Mouse (Mus musculus) hindbrain, embryonic 12.5 days (tissue): ENCODE measurements around the gene AC109138.7. TPM values are rescaled to one million over a fixed set of nuclear protein-coding genes. Genes with fewer than 3 reads are reported as not detected.

ENCODE experiments used
- ATAC-seq: fragments of 200-750 bp; cut with Nextera tagmentation; 2 replicates; pipeline ENCODE4 v1.8.0; 2017; ENCODE audit warnings: moderate TSS enrichment; ENCODE audit not compliant: low FRiP score
- H3K27ac ChIP-seq: fragments of 300-500 bp; sonication (generic); 2 replicates; pipeline ENCODE4 v1.5.1; 2016; ENCODE audit warnings: mild to moderate bottlenecking
- H3K27me3 ChIP-seq: fragments of 300-500 bp; sonication (generic); 2 replicates; pipeline ENCODE4 v1.6.1; 2016; ENCODE audit warnings: mild to moderate bottlenecking
- H3K36me3 ChIP-seq: fragments of 300-500 bp; sonication (generic); 2 replicates; pipeline ENCODE4 v1.6.1; 2016; ENCODE audit warnings: mild to moderate bottlenecking
- H3K4me1 ChIP-seq: fragments of 300-500 bp; sonication (generic); 2 replicates; pipeline ENCODE4 v1.6.1; 2016
- H3K4me2 ChIP-seq: fragments of 300-500 bp; sonication (generic); replicated peaks from 2 replicates; pipeline ENCODE4 v1.6.1; 2016; ENCODE audit warnings: mild to moderate bottlenecking
- H3K4me3 ChIP-seq: fragments of 300-500 bp; sonication (generic); 2 replicates; pipeline ENCODE4 v1.5.1; 2016; ENCODE audit warnings: mild to moderate bottlenecking
- H3K9ac ChIP-seq: fragments of 300-500 bp; sonication (generic); 2 replicates; pipeline ENCODE4 v1.6.1; 2016; ENCODE audit warnings: mild to moderate bottlenecking, moderate library complexity
- H3K9me3 ChIP-seq: fragments of 300-500 bp; sonication (generic); replicated peaks from 2 replicates; pipeline ENCODE4 v1.6.1; 2016; ENCODE audit warnings: mild to moderate bottlenecking
- WGBS: fragments of 180-500 bp; shearing (Covaris S2); methylation state at CpG from one replicate; pipeline ENCODE4 v1.1.7; 2016; 5-methylcytosine and 5-hydroxymethylcytosine counted together
- polyA plus RNA-seq: library from polyadenylated mRNA; unstranded; fragments of >200 nt; fragmentation: Nextera tagmentation; extraction: Ambion mirVana; gene quantifications from 2 replicates; pipeline ENCODE4 v1.2.1, GENCODE M21; 2016

Gene AC109138.7
- polyA plus RNA-seq, 1 experiment from 2014 or later: not detected

DNA sequence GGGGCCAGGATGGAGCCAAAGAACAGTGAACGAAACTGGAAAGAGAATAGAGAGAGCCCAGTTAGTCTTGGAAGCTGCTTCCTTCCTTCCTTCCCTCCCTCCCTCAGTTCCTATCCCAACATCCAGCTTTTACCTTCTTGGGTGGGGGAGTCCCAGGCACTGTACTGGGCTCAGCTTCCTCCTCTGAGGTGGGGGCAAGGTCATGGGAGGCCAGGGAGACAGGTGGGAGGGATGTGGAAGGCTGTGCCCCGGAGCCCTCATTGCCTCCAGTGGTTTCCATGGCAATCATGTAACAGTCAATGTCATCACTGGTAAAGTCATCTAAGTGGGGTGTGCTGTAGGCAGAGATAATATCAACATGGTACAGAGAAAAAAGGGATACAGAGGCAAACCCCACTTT lies 18.1 kb upstream of the AC109138.7 start:
- ATAC-seq: no peak
- H3K4me1 ChIP-seq: peaks cover 40% of the 10 kb centered on the region
- 66% methylated on average over 2 of the region's 2 CpGs for WGBS
- H3K9ac ChIP-seq: no peak overlapping the region
- no peak overlapping the region for H3K27ac ChIP-seq
- no peaks in the 10 kb centered on the region for H3K9me3 ChIP-seq
- peaks cover 55% of the 10 kb centered on the region for H3K36me3 ChIP-seq
- no peak overlapping the region for H3K4me2 ChIP-seq
- H3K4me3 ChIP-seq: no peak overlapping the region
- H3K27me3 ChIP-seq: no peaks in the 10 kb centered on the region

DNA sequence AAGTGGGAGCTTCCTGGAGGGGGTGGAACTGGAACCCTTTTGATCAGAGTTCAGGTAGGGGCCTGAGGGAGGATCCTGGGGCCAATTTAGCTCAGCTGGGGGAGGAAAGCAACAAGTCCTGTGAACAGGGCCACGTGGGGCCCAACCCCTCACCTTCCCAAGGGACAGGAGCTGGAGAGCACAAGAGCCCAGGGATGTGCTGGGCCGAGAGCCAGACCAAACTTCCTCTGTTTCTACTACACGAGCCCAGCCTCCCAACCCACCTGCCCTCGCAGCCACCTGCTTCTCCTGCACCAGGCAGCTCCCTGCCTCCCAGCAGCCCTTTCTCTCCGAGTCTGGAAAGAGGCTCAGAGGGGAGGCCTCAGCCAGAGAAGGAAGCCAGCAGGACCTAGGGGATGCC lies 17.6 kb upstream of the AC109138.7 start:
- 0 out of 2 replicates have a peak overlapping the region, but pooled peaks have one; percentile 18 for H3K9ac ChIP-seq
- no peaks in the 10 kb centered on the region for H3K27me3 ChIP-seq
- no peak overlapping the region for H3K4me3 ChIP-seq
- H3K4me2 ChIP-seq: no peak overlapping the region
- no peak overlapping the region for H3K27ac ChIP-seq
- H3K36me3 ChIP-seq: peaks cover 55% of the 10 kb centered on the region
- ATAC-seq: no peak
- no peaks in the 10 kb centered on the region for H3K9me3 ChIP-seq
- H3K4me1 ChIP-seq: peaks cover 38% of the 10 kb centered on the region
- WGBS: 58% methylated on average over 5 of the region's 5 CpGs

DNA sequence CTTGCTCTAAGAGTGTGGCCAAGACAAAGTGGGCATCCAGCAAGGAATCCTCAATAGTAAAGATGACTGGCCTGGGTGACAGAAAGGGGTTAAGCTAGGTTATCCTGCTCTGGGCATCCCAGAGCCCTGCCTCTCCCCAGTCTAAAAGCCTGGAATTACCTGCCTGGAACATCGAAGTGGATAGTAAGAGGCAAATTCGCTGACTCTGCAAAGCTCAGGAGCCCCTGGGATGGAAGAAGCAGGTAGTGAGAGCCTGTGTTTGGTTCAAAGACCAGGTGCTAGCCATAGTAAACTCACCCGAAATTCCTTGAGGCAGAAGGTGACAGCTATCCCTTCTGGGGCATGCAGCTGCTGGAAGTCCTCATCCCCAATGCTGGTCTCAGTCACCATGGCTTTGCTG lies 17.0 kb upstream of the AC109138.7 start:
- H3K36me3 ChIP-seq: peaks cover 55% of the 10 kb centered on the region
- H3K9me3 ChIP-seq: no peaks in the 10 kb centered on the region
- H3K4me2 ChIP-seq: no peak overlapping the region
- H3K4me1 ChIP-seq: peaks cover 43% of the 10 kb centered on the region
- ATAC-seq: no peak
- H3K27me3 ChIP-seq: 0 out of 2 replicates have a peak, but pooled peaks cover 2% of the 10 kb centered on the region
- H3K9ac ChIP-seq: 0 out of 2 replicates have a peak overlapping the region, but pooled peaks have one; percentile 18
- no peak overlapping the region for H3K4me3 ChIP-seq
- H3K27ac ChIP-seq: no peak overlapping the region
- WGBS: 77% methylated on average over 3 of the region's 3 CpGs

DNA sequence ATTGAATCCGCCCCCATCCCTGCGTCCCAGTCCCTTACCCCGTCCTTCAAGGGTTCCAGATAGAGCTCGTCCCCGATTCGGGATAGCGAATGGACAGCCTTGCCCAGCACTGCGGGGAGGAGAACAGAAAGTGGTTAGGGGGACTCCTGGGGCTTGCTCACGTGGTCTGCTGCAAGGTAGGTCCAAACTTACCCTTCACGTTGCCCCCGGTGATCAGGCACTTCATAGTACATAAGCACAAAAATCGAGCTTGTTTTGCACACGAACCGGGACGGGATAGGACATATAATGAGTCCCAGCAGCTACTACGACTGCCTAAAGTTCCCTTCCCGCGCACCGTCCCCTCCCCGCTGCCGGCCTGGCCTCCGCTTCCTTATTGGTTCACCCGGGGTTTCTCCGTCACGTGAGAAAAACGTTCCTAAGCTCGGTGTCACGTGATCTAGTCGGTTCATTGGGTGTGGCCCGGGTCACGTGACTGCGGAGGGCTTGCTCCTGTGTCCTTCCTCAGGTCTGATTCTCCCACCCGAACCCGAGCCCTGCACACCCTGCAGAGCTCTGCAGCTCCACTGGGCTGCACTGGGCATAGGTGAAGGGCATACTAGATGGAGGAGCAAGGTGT lies 12.8 kb upstream of the AC109138.7 start, which contains the start of gene Rad9a:
Gene Rad9a, minus strand, starts transcription at position 372 of the 619 bp plus-strand sequence.
- Histone ChIP-seq H3K4me3 (peak within 1 kb of the TSS; percentile 53), H3K4me1 (peaks cover 31% of the 10 kb centered on the region), H3K4me2 (peak within 1 kb of the TSS; percentile 94), H3K27me3 (peaks cover 19% of the 10 kb centered on the region), H3K27ac (peak within 1 kb of the TSS; percentile 41; the same call in 1 of the 2 replicates), H3K9ac (peak within 1 kb of the TSS; percentile 80), H3K9me3 (no peaks in the 10 kb centered on the region), H3K36me3 (peaks cover 25% of the 10 kb centered on the region)
- ATAC-seq: peak; percentile 85
- under 1% methylated on average over 34 of the region's 34 CpGs for WGBS

DNA sequence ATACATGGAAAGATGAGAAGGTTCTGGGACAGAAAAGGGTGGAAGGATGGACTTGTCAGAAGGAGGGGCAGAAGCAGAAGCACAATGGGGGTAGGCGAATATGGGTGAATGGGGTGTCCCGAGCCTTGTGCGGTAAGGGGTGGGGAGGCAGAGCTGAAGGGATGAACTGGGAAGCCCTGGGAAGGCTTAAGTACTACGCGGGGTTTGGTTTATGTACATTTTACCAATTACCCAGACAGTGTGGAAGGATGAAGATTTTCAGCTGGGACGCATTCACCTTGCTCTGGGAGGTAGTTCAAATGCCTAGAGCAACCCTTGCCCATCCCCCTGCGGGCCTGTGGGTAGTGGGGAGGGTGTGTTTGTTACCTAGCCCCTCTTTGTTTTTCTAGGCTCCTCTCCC lies 12.0 kb upstream of the AC109138.7 start:
- ATAC-seq: peak; percentile 36; the same call in 1 of the 2 replicates
- H3K4me3 ChIP-seq: peak overlapping the region; percentile 53
- H3K9ac ChIP-seq: peak overlapping the region; percentile 80
- H3K27me3 ChIP-seq: peaks cover 20% of the 10 kb centered on the region
- H3K9me3 ChIP-seq: no peaks in the 10 kb centered on the region
- peak overlapping the region; percentile 94 for H3K4me2 ChIP-seq
- peaks cover 24% of the 10 kb centered on the region for H3K4me1 ChIP-seq
- H3K27ac ChIP-seq: no peak overlapping the region
- H3K36me3 ChIP-seq: peaks cover 17% of the 10 kb centered on the region
- WGBS: 31% methylated on average over 7 of the region's 7 CpGs

DNA sequence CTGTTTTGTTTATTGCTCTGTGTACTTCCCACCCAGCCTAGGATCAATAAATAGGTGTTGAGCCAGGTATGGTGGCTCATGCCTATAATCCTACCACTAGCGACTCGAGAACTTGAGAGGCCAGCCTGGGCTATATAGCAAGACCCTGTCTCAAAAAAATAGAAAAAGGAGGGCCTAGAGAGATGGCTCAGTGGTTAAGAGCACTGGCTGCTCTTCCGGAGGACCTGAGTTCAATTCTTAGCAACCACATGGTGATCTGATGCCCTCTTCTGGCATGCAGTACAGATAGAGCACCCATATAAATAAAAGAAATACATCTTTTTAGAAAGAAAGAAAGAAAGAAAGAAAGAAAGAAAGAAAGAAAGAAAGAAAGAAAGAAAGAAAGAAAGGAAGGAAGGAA lies 11.0 kb upstream of the AC109138.7 start:
- Histone ChIP-seq H3K9me3 (no peaks in the 10 kb centered on the region), H3K4me3 (no peak overlapping the region), H3K4me2 (no peak overlapping the region), H3K27me3 (peaks cover 20% of the 10 kb centered on the region), H3K9ac (no peak overlapping the region), H3K4me1 (peaks cover 24% of the 10 kb centered on the region), H3K27ac (no peak overlapping the region), H3K36me3 (peaks cover 7% of the 10 kb centered on the region)
- ATAC-seq: no peak
- 68% methylated on average over 3 of the region's 3 CpGs for WGBS

DNA sequence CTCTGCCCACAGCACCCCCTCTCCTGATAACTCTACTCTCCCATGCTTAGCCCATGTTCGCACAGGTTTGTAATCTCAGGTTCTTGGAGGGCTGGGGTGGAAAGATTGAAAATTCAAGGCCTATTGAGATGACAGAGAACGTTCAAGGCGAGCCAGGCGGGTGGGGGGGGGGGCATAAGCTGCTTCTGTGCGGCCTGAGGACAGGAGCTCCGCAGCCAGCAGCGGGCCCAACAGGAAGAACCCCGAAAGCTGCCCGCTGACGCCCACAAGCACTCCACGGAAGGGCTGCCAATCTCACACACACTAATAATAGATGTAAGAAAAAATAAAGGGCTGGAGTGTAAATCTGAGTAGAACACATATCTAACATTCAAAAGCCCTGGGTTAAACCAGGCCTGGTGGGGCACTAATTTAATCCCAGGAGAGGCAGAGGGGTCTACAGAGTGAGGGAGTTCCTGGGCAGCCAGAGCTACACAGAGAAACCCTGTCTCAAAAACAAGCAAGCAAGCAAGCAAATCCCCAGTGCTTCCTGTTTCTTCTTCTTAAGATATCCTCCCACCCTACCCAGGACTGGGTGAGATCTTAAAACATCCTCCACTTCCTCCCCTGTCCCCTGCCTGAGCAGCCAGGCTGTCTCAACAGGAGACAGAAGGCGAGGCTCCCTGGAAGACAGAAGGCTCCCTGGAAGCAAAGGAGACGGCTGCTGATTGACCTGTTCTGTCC lies 10.4 kb upstream of the AC109138.7 start:
- peaks cover 5% of the 10 kb centered on the region; the same call in 1 of the 2 replicates for H3K36me3 ChIP-seq
- H3K9ac ChIP-seq: no peak overlapping the region; the same call in 1 of the 2 replicates
- no peak overlapping the region for H3K27ac ChIP-seq
- H3K4me1 ChIP-seq: peaks cover 24% of the 10 kb centered on the region
- peaks cover 20% of the 10 kb centered on the region for H3K27me3 ChIP-seq
- H3K4me2 ChIP-seq: no peak overlapping the region
- no peak for ATAC-seq
- no peaks in the 10 kb centered on the region for H3K9me3 ChIP-seq
- no peak overlapping the region for H3K4me3 ChIP-seq
- 65% methylated on average over 13 of the region's 13 CpGs for whole genome bisulfite sequencing

DNA sequence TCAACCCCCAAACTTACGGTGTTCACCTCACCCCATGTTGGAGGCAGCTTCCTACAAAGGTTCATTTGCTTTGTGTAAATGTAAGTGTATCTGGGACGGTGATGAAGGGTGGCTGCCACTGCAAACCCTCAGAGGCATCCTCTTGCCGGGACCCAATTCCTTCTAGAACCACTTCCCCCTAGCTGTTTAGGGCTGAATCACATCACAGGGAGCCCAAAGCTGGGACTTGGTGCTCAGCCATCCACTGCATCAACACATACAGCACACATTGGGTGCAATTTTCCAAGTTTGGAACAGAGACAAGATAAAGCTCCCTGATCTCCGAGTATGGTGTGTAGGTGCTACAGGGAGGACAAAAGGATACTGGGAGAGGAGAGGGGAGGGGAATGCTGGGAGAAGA lies 9.3 kb upstream of the AC109138.7 start:
- H3K4me1 ChIP-seq: peaks cover 24% of the 10 kb centered on the region
- WGBS: 72% methylated on average over 3 of the region's 4 CpGs

DNA sequence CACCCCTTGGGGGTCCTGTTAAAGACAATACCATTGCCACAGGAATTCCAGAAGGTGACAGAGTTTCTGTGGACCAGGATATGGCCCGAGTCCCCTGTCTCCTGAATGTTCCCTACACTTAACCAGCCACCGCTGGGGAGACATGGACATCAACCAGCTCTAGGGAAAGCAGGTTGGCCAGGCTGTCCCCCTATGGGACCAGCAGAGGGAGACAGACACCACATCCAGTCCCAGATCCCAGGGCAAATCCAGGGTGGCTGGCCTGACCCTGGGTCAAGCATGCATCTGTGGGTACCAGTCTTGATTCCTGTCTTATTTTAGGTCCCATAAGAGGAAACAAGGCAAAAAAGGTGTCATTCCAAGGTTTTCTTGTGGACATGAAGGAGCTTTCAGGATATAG lies 7.2 kb upstream of the AC109138.7 start:
- no peak overlapping the region for H3K27ac ChIP-seq
- no peak overlapping the region for H3K9ac ChIP-seq
- no peak overlapping the region for H3K4me2 ChIP-seq
- peak; percentile 39; the same call in 1 of the 2 replicates for ATAC-seq
- no peak overlapping the region for H3K4me3 ChIP-seq
- H3K36me3 ChIP-seq: no peaks in the 10 kb centered on the region
- 2% methylated on average over 2 of the region's 2 CpGs for WGBS
- no peaks in the 10 kb centered on the region for H3K9me3 ChIP-seq
- H3K4me1 ChIP-seq: peaks cover 8% of the 10 kb centered on the region
- peaks cover 37% of the 10 kb centered on the region for H3K27me3 ChIP-seq

More for the DNA sequence above, 9.3 kb upstream of the AC109138.7 start:
- H3K27me3 ChIP-seq: peaks cover 24% of the 10 kb centered on the region
- H3K9ac ChIP-seq: no peak overlapping the region
- ATAC-seq: no peak
- no peak overlapping the region for H3K4me3 ChIP-seq
- H3K9me3 ChIP-seq: no peaks in the 10 kb centered on the region
- H3K27ac ChIP-seq: no peak overlapping the region
- no peaks in the 10 kb centered on the region for H3K36me3 ChIP-seq
- H3K4me2 ChIP-seq: no peak overlapping the region

DNA sequence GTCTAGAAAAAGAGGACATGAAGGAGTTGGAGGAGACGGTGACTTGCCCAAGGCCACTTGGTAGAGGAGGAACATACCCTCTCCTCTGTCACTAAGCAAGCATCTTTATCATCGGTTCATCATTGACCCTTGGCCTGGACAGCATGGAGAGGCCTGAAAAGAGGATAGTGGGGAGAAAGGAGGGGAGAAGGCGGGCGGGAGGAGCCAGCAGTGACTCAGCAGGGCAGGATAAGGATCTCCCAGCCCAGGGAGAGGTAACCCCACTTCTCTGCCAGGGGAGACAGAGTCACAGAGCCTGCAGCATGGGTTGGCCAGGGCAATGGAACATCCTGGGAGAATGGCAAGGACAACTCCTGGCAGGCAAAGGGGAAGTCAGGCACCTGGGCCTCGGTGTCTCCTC lies 5.6 kb upstream of the AC109138.7 start:
- no peaks in the 10 kb centered on the region for H3K9me3 ChIP-seq
- no peak overlapping the region for H3K4me3 ChIP-seq
- peaks cover 49% of the 10 kb centered on the region for H3K27me3 ChIP-seq
- H3K27ac ChIP-seq: no peak overlapping the region
- H3K4me1 ChIP-seq: peaks cover 14% of the 10 kb centered on the region
- no peak for ATAC-seq
- H3K36me3 ChIP-seq: no peaks in the 10 kb centered on the region
- H3K9ac ChIP-seq: 0 out of 2 replicates have a peak overlapping the region, but pooled peaks have one; percentile 13
- WGBS: 71% methylated on average over 5 of the region's 5 CpGs
- H3K4me2 ChIP-seq: no peak overlapping the region

DNA sequence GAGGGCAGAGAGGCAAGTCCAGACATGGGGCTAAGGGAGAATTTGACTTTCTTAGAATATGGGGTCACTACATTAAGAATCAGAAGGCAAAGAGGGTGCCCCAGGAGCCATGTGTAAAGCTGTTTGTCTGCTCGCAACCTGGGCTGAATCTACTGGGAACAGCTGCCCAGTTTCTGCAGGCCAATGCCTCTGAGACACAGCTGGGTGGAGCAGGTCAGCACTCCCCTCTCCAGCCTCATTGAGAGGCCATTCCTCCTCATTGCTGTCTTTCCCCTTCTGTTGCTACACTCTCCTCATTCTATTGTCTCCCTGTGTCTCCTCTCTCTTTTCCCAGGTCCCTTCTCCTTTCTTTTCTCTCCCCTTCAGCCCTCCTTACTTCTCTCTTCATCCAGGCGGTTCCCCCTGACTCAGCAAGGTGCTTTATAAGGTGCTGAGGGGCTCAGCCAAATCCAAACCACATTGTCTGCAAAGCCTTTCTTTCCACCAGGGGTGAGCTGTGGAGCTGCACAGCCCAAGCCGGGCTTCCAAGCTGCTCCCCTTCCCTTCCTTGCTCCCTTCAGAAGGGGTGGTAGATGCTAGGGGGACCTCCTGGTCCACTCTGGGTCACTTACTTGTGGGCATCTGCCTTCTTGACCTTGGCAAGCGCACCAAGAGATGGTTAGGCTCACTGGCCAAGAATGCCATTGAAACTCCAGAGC lies 2.1 kb upstream of the AC109138.7 start:
- peaks cover 68% of the 10 kb centered on the region for H3K27me3 ChIP-seq

DNA sequence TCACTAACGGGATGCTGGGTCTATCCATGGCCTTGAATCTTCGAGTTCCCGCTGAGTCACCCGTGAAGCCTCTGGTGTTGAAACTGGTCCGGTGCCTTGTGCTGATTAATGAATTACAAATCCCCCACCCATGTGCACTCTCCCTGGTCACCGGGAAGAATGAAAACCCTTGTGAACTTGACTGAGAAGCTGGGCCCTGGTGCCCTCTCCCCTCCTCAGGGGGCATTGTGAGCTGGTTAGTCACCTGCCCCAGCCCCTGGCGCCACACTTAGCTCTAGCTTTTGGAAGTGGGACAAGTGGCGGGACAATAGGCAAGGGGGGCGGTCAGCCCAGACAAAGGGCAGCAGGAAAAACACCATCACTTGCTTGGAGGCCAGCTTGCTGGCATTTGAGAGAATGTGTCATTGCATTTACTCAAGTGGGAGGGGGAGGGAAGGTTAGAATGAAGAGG lies 608 bp upstream of the AC109138.7 start:
- Histone ChIP-seq H3K4me3 (peak overlapping the region; percentile 63; the same call in 1 of the 2 replicates), H3K4me2 (peak overlapping the region; percentile 96), H3K9me3 (no peaks in the 10 kb centered on the region), H3K27ac (no peak overlapping the region), H3K4me1 (peaks cover 45% of the 10 kb centered on the region), H3K9ac (no peak overlapping the region), H3K27me3 (peaks cover 83% of the 10 kb centered on the region), H3K36me3 (no peaks in the 10 kb centered on the region)
- 3% methylated on average over 9 of the region's 9 CpGs for WGBS
- ATAC-seq: no peak

More for the DNA sequence above, 2.1 kb upstream of the AC109138.7 start:
- no peak overlapping the region for H3K4me3 ChIP-seq
- no peak for ATAC-seq
- H3K9ac ChIP-seq: peak overlapping the region; percentile 13; the same call in 1 of the 2 replicates
- H3K27ac ChIP-seq: no peak overlapping the region
- no peak overlapping the region for H3K4me2 ChIP-seq
- H3K4me1 ChIP-seq: peaks cover 42% of the 10 kb centered on the region
- no peaks in the 10 kb centered on the region for H3K9me3 ChIP-seq
- no peaks in the 10 kb centered on the region for H3K36me3 ChIP-seq
- 16% methylated on average over 4 of the region's 4 CpGs for WGBS
